Mouse (Mus musculus) cerebellum, postnatal 36 days (tissue): ENCODE data around the gene Sdk2.

Experiments
- DNase-seq, 2 experiments: peaks; one replicate each; pipeline ENCODE4 v3.0.0; 2021 to 2022; ENCODE audit warnings: mixed read lengths in 2 of 2

Gene Sdk2

GRCm38 (mm10) chr11:113733631-113734364 is 333.0 kb downstream of the Sdk2 start:
- no peak for DNase-seq

GRCm38 (mm10) chr11:113731945-113732612 is 334.8 kb downstream of the Sdk2 start:
- DNase-seq = no peak

GRCm38 (mm10) chr11:113730879-113731278 is 336.0 kb downstream of the Sdk2 start:
- no peak for DNase-seq

GRCm38 (mm10) chr11:113729917-113730316 is 336.9 kb downstream of the Sdk2 start:
- DNase-seq = no peak

GRCm38 (mm10) chr11:113729239-113729638 is 337.6 kb downstream of the Sdk2 start:
- no peak for DNase-seq

GRCm38 (mm10) chr11:113727992-113728391 is 338.9 kb downstream of the Sdk2 start:
- no peak for DNase-seq

- no peak for DNase-seq
These were observed 339.6 kb downstream of the Sdk2 start for GRCm38 (mm10) chr11:113726994-113727888.
